Mouse (Mus musculus) liver (tissue): ENCODE data around the gene Gm3646.

Source experiments
- DNase-seq: peaks from one replicate; pipeline ENCODE4 v3.0.0-alpha.2; 2020; ENCODE audit warnings: mixed read lengths

Gm3646 gene

GRCm38 (mm10) chr1:39779111-39779980 is 25.8 kb downstream of the Gm3646 start:
- DNase-seq: no peak

- no peak for DNase-seq
These were observed 31.0 kb downstream of the Gm3646 start for GRCm38 (mm10) chr1:39773991-39774729.

GRCm38 (mm10) chr1:39773551-39773950 is 31.6 kb downstream of the Gm3646 start:
- no peak for DNase-seq

- peak; percentile 31 for DNase-seq
These were observed 32.6 kb downstream of the Gm3646 start for GRCm38 (mm10) chr1:39772401-39773095.

- DNase-seq: no peak
These were observed 34.7 kb downstream of the Gm3646 start for GRCm38 (mm10) chr1:39770436-39770835.

GRCm38 (mm10) chr1:39768017-39768416 is 37.1 kb downstream of the Gm3646 start:
- DNase-seq: no peak

GRCm38 (mm10) chr1:39765854-39766493 is 39.2 kb downstream of the Gm3646 start:
- no peak for DNase-seq

- DNase-seq: peak; percentile 70
These were observed 43.1 kb downstream of the Gm3646 start for GRCm38 (mm10) chr1:39762025-39762370.

- DNase-seq: peak; percentile 59
These were observed 43.7 kb downstream of the Gm3646 start for GRCm38 (mm10) chr1:39761211-39762024.

GRCm38 (mm10) chr1:39760181-39760715 is 44.9 kb downstream of the Gm3646 start:
- no peak for DNase-seq

- no peak for DNase-seq
These were observed 45.6 kb downstream of the Gm3646 start for GRCm38 (mm10) chr1:39759231-39760175.

- no peak for DNase-seq
These were observed 46.9 kb downstream of the Gm3646 start for GRCm38 (mm10) chr1:39758244-39758643.

GRCm38 (mm10) chr1:39756952-39757351 is 48.2 kb downstream of the Gm3646 start:
- DNase-seq: no peak

GRCm38 (mm10) chr1:39754224-39754957 is 50.7 kb downstream of the Gm3646 start:
- peak; percentile 49 for DNase-seq
